In genomic region chr9:35024591-35025496, GRCm38 (mm10) we compare ENCODE assay signal across 8 mouse cellular contexts.
DNase-seq lines count a peak whose midpoint lies in the region; ATAC-seq lines count a peak whose summit lies in the region.

No protein-coding gene starts in this region.

- H3K9me3 ChIP-seq in hindbrain, embryonic 15.5 days, result no peaks in the 10 kb centered on the region
- H3K9me3 ChIP-seq in midbrain, embryonic 12.5 days, result no peaks in the 10 kb centered on the region

- H3K27ac ChIP-seq in hindbrain, embryonic 15.5 days (replicated peaks), result no peak overlapping the region
- H3K27ac ChIP-seq in midbrain, embryonic 12.5 days (replicated peaks), result no peak overlapping the region

- WGBS in hindbrain, embryonic 15.5 days, result 6% methylated on average over 24 of the region's 25 CpGs
- 4% methylated on average over 25 of the region's 25 CpGs for WGBS in midbrain, embryonic 12.5 days

- H3K27me3 ChIP-seq in hindbrain, embryonic 15.5 days, result 0 out of 2 replicates have a peak, but pooled peaks cover 5% of the 10 kb centered on the region
- peaks cover 30% of the 10 kb centered on the region for H3K27me3 ChIP-seq in midbrain, embryonic 12.5 days

- peak overlapping the region; percentile 16; the same call in 1 of the 2 replicates for H3K4me3 ChIP-seq in hindbrain, embryonic 15.5 days
- H3K4me3 ChIP-seq in midbrain, embryonic 12.5 days, result peak overlapping the region; percentile 37

- 0 out of 2 replicates have a peak, but pooled peaks cover 6% of the 10 kb centered on the region for H3K36me3 ChIP-seq in hindbrain, embryonic 15.5 days
- no peaks in the 10 kb centered on the region for H3K36me3 ChIP-seq in midbrain, embryonic 12.5 days

- peak overlapping the region; percentile 46 for H3K4me2 ChIP-seq in hindbrain, embryonic 15.5 days
- H3K4me2 ChIP-seq in midbrain, embryonic 12.5 days (replicated peaks), result peak overlapping the region; percentile 56

- peak; percentile 21 for DNase-seq in embryo, embryonic 10.5 days (ENCODE audit: low spot score)
- no peak for DNase-seq in embryo, embryonic 10 days (ENCODE audit: low spot score)
- peak; percentile 55 for DNase-seq in embryo, embryonic 11 days
- DNase-seq in right cerebral cortex, adult 2 months (ENCODE audit: low spot score in 2 of 2), result no peak
- DNase-seq in thymus, postnatal 10 days (ENCODE audit: low spot score in 2 of 2), result no peak
- no peak for DNase-seq in layer of hippocampus, postnatal 25 days (ENCODE audit: extremely low spot score in 1 of 2, low spot score in 1 of 2)

- peak; percentile 49; the same call in 1 of the 2 replicates for ATAC-seq in hindbrain, embryonic 15.5 days (ENCODE audit: low FRiP score, low read depth)
- ATAC-seq in midbrain, embryonic 12.5 days (ENCODE audit: low FRiP score, low read depth), result peak; percentile 56

- H3K9ac ChIP-seq in hindbrain, embryonic 15.5 days, result no peak overlapping the region
- peak overlapping the region; percentile 48 for H3K9ac ChIP-seq in midbrain, embryonic 12.5 days (replicated peaks)

- H3K4me1 ChIP-seq in hindbrain, embryonic 15.5 days (replicated peaks), result peaks cover 11% of the 10 kb centered on the region
- peaks cover 13% of the 10 kb centered on the region for H3K4me1 ChIP-seq in midbrain, embryonic 12.5 days

Comparison
In these comparisons a context has a peak if more than half of its experiments do, and no peak if none do; other contexts are left out.
1. DNase-seq: peak in embryo, embryonic 10.5 days (single experiment) and embryo, embryonic 11 days (single experiment); none in embryo, embryonic 10 days (single experiment), right cerebral cortex, adult 2 months (0 of 2), thymus, postnatal 10 days (0 of 2) and layer of hippocampus, postnatal 25 days (0 of 2).